Mouse (Mus musculus) layer of hippocampus, postnatal 14 days (tissue): Measurements from ENCODE around the gene Bend5. TPM values are rescaled to one million over a fixed set of nuclear protein-coding genes. Genes with fewer than 3 reads are reported as not detected.

Experiments used
- DNase-seq, 2 experiments: peaks; one replicate each; pipeline ENCODE4 v3.0.0; 2021 to 2022; ENCODE audit warnings: low spot score in 2 of 2, mixed read lengths in 1 of 2
- total RNA-seq, 2 experiments: library from RNA; stranded (reverse); gene quantifications; 2 replicates each; pipeline ENCODE4 v1.2.3; 2021

Bend5 gene
- total RNA-seq, 2 experiments from 2014 or later, result 12.3 to 12.6 TPM

DNA sequence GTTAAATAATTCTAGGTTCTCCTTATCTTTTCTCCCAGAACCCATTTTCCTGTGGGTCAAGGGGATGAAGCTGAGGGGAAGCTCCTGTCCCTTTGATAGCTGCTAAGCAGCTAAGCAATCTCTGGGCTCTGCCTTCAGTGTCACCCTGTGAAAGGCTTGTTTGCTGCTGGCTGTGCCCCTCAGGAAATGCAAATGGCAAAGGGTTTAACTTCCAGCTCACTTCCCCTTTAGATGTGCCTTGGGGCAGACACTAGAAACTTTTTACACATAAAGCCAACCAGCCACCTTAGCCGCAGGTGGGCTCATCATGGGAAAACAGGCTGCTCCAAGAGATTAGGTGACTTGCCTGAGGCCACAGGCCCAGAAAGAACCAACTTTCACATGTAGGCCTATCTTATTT, 26.9 kb downstream of the Bend5 start:
- DNase-seq, result no peak

DNA sequence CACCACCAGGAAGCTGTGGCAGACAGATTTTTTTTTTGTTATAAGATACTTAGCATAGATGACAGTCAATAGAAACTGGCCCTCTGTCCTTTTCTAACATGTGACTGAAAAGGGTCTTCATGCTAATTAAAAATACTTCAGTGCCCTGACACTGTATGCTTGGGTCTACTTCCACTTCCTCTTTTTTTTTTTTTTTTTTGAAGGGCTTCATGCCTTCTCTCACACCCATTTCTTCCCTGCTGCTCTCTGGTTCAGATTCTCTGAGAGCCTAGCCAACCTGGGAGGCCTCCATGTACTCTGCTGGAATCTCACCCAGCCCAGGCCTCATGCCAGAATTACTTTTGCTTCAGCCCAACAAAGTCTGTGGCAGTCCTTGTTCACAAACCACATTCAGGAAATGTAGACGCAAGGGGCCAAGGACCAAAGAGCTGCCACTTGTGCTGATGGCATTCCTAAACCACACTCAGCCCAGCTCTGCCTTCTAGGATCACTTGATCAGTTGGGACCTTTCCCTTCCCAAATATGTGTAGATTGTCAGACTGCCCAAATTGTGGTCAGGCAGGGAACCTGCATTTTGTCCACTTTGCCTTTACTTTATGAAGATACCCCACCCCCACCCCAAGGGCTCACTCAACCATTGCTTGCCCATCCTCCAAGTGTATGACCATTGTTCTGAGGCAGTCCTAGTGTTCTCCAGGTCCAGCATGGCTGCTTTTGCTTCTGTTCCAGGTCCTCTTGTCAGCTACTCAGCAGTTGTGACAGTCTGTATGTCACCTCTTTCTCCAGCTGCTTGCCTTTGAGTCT, 27.8 kb downstream of the Bend5 start:
- peak; percentile 47 to 81 for DNase-seq

DNA sequence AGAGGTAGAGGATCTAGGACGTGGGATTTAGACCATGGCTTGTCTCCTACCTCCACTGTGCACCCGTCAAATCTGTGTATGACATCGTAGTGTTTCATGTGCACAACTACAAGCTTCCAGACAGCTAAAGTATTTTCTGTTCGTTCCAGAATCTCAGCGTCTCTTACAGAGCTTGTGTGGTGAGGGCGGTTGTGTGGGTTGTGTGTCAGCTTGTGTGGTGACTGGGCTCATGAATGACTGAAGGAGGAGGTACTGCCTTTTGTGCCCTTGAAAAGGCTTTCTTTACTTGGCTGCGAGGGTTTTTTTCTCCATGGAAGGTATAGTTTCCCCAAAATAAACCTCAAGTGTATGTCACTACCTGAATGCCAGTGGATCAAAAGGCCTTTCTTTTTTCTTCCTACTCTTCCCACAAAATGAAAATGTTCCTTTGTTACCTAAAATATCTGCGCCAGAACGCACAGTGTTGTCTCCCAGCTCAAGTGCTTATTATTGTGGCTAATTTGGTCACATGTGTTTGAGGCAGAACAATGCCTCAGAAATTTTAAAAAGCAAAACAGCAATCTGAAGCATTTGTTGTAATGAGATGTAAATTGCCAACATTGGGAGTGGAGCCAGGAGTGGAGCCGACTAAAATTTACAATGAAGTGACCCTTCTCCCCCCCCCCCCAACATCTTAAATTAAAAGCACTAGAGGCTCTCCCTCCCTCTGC, 29.3 kb downstream of the Bend5 start:
- DNase-seq, result no peak

DNA sequence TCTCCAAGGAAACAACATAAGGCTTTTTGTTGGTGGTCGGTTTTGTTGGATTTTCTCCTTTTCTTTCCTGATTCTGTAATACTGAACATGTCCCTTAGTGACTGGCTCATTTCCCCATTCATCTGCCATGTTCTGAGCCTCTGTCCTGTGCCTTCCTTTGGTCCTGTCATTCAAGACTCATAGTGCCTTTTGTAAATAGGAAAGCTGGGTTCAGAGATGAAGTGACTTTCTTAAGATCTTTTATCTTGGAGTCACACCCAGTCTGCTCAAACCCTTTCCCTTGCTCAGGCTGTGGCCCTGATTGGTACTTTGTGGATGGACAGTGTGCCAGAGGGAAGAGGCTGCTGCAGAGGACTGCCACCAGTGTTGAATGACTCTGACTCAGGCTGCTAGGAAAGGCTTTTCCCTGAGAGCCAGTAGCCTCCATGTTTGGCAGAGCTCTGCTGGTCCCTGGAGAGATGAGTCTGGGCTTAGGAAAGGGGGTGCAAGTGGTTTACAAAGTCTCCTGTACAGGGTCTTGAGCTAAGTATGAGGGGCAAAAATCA, 29.9 kb downstream of the Bend5 start:
- DNase-seq, result no peak

DNA sequence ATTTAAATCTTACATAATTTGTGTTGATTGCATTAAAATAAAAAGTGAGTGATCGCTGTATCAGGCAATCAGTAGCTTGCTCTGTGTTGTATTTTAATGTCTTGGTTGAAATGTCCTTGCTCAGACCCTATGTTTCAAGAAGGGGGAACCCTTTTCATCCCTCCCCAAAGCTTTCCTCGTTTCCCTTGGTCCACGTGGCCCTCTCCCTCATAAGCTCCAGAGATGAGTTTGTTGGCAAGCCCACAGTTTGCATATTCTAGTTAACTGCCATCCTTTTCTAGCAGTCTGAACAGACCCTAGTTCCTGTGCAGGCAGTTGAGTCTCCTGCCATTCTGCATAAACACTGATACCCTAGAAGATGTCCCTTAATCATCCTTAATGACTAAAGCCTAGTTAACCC, 33.1 kb downstream of the Bend5 start:
- DNase-seq, result no peak

DNA sequence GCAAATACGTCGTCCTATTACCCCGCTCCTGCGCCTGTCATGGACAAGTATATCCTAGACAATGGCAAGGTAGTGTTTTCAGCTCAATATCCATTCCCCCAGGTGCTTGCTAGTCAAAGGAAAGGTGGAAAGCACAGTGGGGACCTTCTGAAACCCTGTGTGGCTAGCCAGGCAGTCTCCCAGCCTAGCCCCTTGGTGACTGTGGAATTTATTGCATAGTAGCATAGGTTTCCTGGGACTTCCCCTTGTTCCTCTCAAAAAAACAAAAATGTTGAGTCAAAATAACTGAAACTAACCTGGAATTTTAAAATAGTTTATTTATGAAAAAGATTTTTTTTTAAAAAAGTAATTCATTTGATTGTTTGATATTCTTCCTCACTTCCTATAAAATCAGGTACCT, 33.8 kb downstream of the Bend5 start:
- no peak for DNase-seq

DNA sequence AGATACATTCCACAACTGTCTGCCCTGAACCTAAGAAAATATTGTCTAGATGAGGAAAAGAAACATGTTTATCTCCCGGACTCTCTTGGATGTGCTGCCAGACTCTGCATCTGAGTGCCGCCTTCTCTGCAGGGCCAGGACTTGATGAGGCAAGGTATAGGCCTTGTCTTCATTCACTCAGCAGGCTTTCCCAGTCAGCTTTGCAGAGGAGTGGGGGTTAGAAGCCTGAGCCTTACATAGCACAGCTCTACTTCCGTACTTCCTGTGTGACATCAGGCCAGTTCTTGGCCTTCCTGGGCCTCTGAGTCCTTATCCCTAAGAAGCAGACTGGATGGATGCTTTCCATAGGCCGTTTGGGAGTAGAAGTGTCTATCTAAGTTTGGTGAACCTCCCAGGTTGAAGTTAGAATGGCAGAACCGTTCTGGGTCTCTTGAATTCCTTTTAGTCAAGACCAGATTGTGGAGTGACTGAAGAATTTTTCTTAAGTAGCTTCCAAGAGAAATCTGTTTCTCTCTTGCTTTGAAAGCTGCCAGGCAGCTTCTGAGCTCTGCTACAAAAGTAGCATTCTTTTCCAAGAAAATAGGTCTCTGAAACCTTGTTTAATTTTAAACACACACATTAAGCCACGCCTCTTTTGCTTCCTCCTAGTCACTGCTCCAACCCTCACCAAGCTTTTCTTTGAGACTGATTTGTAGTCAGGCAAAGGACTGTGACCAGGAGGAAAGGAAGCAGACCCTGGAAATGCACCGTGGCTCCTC, 34.8 kb downstream of the Bend5 start:
- DNase-seq, result no peak

DNA sequence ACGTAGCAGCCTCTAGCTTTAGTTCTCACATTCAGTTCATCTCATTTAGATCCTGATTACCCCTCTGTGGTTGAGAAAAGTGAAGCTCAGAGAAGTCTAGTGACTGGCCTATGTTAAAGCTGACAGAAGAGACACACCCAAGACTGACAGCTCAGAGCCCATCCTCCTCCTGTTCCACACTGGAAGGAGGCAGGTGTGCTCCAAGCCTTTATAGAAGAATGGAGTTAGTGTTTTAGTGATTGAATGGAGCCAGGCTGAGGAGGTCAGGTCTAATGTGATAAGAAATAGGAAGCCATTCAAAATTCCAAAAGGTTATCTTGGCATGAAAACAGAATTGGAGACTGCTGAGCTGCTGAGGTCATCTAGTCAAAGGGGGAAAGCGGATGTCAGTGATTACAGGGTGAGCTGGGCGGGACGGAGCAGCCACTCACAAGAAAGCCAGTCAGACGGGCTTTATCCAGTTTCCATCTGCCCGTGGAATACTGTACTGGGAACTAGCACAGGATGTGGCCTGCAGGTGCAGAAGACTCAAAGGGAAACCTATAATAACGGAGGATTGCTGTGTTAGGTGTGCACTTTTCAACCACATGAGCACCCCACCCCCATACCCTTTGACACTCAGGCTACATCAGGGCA, 36.6 kb downstream of the Bend5 start:
- DNase-seq, result no peak

DNA sequence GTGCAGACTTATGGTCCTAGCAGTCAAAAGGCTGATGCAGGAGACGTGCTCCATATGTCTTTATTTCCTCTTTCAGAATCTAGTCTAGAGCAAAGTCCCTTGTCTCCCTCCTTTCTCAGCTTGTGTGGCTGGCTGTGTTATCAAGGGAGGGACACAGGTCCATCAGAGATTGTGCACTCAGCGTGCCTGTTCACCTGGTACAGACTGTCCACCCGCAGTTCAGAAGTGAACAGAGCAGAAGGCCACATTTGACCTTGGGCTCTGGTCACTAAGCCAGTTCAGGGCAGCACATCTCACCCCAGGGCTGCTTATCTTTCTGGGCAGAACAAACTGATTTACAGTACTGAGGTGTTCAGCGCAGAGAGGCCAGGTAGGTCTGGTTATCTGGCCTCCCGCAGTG, 37.4 kb downstream of the Bend5 start:
- no peak for DNase-seq

DNA sequence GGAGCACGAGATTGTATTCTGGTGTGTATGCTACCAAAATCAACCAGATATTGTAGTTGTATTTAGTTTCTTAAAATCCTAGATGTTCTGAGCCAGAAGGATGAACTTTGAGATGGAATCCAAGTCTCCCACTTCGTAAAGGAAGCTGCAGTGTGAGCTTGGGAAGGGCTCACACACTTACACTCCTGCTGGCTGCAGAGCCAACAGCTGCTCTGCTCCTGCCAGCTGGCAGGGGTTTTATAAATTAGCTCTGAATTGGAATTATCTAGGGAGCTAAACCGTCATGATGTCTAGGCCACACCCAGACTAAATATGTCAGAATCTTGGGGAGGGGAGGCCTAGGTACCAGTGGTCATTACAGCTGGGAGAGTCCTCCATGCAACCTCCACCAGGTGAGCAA, 38.5 kb downstream of the Bend5 start:
- DNase-seq, result no peak

DNA sequence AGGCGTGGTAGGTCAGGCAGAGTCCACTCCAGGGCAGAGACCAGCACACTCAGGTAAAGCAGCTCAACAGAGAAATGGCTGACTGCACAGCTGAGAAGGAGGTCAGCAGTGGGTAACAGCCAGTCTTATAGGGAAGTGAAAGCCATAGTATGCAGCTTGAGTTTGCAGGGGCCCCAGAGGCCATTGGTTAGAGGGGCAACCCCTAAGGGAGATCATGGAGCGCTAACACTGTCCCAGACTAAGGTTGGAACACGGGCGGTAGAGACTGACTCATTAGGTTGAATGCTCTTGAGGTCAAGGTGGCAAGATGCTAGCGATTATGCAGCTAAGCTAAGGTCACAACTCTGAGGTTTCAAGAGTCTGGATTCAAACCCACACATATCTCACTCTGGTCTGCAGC, 40.8 kb downstream of the Bend5 start:
- DNase-seq, result no peak

DNA sequence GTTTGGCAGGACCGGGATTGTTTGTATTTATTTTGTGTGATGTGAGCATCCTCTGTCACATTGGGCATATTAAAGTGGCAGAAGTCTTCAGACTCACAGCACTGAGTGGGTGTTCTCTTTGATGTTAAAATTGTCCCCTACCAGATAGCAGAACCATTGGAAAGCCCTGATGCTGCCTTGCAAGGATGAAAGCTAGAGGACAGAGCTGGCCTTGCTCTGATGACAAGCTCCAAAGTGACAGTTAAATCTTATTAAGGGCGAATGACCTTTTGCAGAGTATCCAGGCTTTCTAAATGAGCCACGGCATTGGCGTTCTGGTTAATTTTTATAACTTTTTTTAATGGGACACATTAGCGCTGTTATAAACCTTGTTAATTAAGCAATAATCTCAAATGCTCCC, 42.8 kb downstream of the Bend5 start:
- no peak for DNase-seq

DNA sequence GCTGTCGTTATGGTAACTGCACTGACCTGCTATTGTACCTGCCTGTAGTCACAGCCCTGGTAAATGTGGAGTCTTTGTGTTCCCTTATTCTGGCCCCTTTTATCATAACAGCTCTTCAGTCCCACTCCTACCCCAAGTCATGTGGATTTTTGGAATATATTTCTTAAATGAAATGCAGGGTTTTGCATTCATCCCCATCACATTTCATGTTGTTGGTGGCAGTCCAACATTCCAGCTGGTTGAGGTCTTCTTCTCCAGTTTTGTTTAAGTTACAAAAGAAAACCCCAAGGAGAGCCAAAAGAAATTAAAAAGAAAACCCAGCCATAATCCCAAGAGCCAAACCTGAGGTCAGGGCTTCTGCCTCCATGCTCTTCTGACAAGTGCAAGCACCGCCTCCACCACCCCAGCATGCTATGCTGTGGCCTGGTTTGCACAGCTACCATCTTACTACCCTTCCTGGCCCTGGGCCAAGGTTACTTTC, 52.5 kb downstream of the Bend5 start:
- no peak for DNase-seq

DNA sequence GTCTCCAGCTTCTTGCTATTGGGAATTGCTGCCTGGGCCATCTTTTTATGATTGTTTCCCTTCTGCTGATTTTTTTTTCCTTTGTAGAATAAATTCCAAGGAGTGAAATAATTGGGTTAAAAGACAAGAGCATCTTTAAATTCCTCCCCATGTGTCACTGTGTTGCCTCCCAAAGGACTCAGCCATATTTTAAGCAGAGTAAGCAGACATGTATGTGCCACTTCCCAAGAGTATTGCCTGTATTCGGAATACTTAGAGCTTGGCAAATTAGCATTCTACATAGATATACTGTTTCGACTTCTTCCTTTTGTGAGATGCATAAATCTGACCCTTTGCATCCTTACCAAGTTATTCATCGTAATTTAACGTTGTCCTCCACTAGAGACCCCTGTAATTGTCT, 53.0 kb downstream of the Bend5 start:
- no peak for DNase-seq

DNA sequence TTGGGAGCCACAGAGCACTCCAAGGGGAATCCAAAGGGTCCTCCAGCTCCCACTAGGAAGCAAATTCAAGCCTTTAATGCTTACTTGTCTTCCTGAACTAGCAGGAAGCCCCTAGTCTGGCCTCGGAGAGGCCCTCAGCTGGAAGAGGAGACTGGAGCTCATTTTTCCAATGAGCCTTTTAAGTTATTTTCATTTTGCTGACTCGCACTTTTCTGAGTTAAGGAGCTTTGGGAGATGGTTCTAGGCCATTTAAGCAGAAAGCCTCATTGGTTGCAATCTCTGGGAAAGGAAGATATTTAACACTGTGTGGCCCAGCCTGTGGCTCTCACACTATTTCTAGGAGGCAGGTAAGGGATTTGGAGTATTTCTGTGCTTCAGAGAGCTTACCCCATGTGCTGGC, 55.0 kb downstream of the Bend5 start:
- no peak for DNase-seq

DNA sequence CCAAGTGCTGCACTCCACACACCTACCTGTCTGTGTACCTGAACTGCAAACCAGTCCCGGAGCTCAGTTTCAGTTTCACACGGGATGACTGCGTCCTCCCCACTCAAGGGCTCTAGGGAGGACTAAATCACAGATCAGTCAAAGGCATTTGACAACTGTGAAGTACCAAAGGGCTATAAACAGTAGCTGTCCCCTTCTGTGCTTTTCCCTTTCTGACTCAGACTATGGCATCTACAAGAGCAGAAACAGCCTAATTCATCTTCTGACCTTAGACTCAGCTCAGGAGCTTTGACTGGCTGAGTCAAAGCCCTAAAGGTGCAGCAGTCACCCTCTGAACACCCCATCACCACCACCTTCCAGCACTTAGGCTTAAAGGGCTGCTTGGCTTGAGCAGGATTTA, 56.9 kb downstream of the Bend5 start:
- no peak for DNase-seq

DNA sequence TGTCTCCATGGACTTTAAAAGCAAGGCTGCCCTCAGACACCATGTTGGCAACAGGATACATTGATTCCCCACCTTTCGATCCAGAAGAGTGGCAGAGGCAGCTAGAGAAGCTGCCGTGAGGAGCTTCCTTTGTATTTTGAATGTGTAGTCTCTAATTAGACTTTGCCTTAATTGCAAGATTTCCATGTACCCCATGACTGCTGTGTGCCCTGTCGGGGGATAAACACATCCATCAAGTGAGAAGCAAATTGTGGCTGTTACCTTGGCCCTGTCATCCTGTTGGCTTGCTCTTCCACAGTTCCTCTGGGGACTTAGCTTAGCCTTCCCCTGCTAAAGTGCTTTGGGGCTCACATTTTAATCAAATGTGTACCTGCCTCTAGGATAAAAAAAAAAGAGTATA, 57.7 kb downstream of the Bend5 start:
- no peak for DNase-seq

DNA sequence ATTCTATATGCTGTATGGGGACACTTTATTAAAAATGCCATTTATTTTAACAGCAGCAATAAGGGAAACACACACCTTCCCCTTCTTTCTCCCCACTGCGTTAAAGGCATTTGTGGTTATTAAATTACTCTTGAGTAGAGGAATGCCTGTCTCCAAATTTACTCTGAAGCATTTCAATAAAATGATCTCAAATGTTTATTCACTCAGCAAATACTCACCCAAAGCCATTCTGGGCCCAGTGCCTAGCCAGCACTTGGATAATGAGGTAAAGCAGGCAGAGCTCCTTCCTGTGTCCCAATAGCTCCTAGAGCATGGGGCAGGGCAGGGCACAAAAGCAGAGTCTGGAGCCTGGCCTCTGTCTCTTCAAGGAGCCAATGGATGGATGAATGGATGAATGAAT, 58.2 kb downstream of the Bend5 start:
- no peak for DNase-seq

DNA sequence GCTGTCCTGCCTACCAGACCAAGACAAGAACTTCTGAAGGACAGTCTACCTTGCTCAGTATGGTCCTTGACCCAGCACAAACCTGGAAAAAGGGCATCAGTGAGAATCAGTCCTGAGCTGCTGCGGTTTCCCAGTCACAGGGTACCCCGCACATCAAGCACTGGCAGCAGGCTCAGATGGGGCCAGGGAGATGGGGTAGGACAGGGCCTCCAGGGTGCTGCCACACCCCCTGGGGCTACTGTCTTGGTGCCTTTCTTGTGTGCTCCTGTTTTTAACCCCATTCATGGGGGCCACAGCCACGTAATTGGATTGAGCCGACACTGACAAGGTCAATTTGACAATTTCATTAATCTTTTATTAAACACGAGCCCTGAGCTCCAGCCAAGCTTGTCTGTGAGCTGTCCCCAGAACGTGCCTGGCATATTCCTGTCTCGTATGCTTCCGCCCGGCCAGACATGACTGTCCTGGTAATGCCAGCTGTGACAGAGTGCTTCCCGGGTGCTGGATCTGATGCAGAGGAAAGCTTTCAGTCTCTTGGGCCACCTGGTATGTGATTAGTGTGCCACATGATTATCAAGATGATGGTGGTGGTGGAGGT, 60.7 kb downstream of the Bend5 start:
- DNase-seq, result no peak

DNA sequence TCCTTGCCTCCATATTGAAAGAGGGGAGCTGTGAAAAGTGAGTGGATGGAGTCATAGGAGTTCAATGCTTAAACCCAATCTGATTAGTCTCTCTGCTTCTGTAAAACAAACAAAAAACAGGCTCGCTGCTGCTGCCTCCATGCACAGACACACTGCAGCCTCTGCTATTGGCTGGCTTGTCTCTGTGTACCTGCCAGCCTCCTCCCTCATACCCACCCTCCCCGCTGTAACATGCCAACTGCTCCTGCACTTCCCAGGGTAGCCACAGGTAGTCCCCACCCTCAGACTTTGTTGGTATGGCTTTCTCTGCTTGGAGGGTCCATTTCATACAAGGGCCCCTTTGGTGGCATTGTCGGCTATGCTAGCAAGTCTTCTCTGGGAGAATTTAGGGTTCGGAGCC, 62.7 kb downstream of the Bend5 start:
- DNase-seq, result no peak

DNA sequence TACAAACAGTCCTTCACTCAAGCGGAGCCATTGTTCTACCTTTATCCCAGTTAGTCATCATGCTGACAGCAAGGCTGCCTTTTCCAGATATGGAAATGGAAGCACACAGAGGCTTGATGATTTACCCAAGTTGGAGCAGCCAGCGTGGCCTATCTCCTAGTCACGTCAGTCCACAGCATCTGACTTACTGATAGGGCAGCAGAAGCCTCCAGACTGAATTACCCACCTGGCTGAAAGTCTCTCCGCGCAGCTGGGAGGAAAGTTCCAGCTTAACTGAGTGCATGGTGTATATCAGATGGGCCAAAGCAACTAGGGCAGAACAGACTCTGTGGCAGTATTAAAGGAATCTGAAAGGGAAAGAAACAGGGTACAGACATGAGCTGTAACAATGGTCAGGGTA, 68.7 kb downstream of the Bend5 start:
- DNase-seq, result no peak
